ENCODE assay signal across 22 mouse cellular contexts in genomic region chr2:59253435-59253834, GRCm38 (mm10).
DNase-seq lines count a peak whose midpoint lies in the region; ATAC-seq and TF ChIP-seq lines count a peak whose summit lies in the region.
"Had no signal": no experiment of that assay in that cellular context is flagged by ENCODE, and none has a peak within 500 bp of the region (broad histone marks: within the 10 kb centered on the region; RNA-seq: fewer than 3 reads in every experiment).

No protein-coding gene starts in this region.

- no peak overlapping the region for H3K9ac ChIP-seq in liver, adult 2 months (ENCODE audit: low read depth, low read length)
- H3K9ac ChIP-seq in liver, postnatal 0 days (replicated peaks): no peak overlapping the region
- H3K9ac ChIP-seq: embryonic facial prominence, embryonic 15.5 days; forebrain, embryonic 15.5 days; heart, embryonic 13.5 days; hindbrain, embryonic 12.5 days had no signal

- TF ChIP-seq EP300 in liver, postnatal 0 days (IDR thresholded peaks at IDR 0.05; ENCODE audit: low read depth): no peak

- peaks cover 1% of the 10 kb centered on the region; the same call in 1 of the 2 replicates for H3K4me1 ChIP-seq in kidney, adult 2 months (ENCODE audit: control insufficient read depth, insufficient read depth, low read length)
- H3K4me1 ChIP-seq in liver, adult 2 months (ENCODE audit: control insufficient read depth, insufficient read depth, low read length): peaks cover 4% of the 10 kb centered on the region; the same call in 1 of the 2 replicates
- H3K4me1 ChIP-seq in liver, postnatal 0 days (ENCODE audit: insufficient read depth): no peaks in the 10 kb centered on the region
- H3K4me1 ChIP-seq: hindbrain, embryonic 12.5 days had no signal

- no peaks in the 10 kb centered on the region for H3K9me3 ChIP-seq in liver, postnatal 0 days (ENCODE audit: low read length)
- H3K9me3 ChIP-seq: embryonic facial prominence, embryonic 15.5 days; forebrain, embryonic 15.5 days; heart, embryonic 13.5 days; hindbrain, embryonic 12.5 days had no signal

- TF ChIP-seq CTCF in kidney, adult 2 months (conservative IDR thresholded peaks at IDR 0.05; ENCODE audit: insufficient read depth, insufficient read length, low read depth, low read length): no peak
- TF ChIP-seq CTCF in liver, adult 2 months (IDR thresholded peaks at IDR 0.05; ENCODE audit: low read depth, low read length): no peak
- no peak for TF ChIP-seq CTCF in liver, postnatal 0 days (IDR thresholded peaks at IDR 0.05; ENCODE audit: low read depth)

- no peak for ATAC-seq in liver, postnatal 0 days
- ATAC-seq: forebrain, embryonic 15.5 days; hindbrain, embryonic 16.5 days had no signal

- H3K27ac ChIP-seq in kidney, adult 2 months (ENCODE audit: insufficient read depth, low read depth, low read length): no peak overlapping the region
- no peak overlapping the region for H3K27ac ChIP-seq in liver, adult 2 months (replicated peaks; ENCODE audit: insufficient read depth, low read depth, low read length)
- no peak overlapping the region for H3K27ac ChIP-seq in liver, postnatal 0 days (ENCODE audit: low read depth)
- H3K27ac ChIP-seq: embryonic facial prominence, embryonic 15.5 days; forebrain, embryonic 15.5 days; gastrocnemius, adult 2 months; heart, embryonic 13.5 days; hindbrain, embryonic 12.5 days had no signal

- no peak overlapping the region for H3K4me2 ChIP-seq in liver, postnatal 0 days (ENCODE audit: low read depth, low read length)
- H3K4me2 ChIP-seq: embryonic facial prominence, embryonic 15.5 days; forebrain, embryonic 15.5 days; heart, embryonic 13.5 days; hindbrain, embryonic 12.5 days had no signal

- no peak for TF ChIP-seq POLR2A in kidney, adult 2 months (IDR thresholded peaks at IDR 0.05; ENCODE audit: low read depth, low read length)
- TF ChIP-seq POLR2A in liver, adult 2 months (IDR thresholded peaks at IDR 0.05; ENCODE audit: extremely low read depth, insufficient read depth, low read length): no peak

- H3K79me2 ChIP-seq in liver, adult 2 months (ENCODE audit: control insufficient read depth, insufficient read depth, low read length): peaks cover 14% of the 10 kb centered on the region

- WGBS in kidney, adult 2 months: 49% methylated on average over 3 of the region's 3 CpGs
- 51% methylated on average over 3 of the region's 3 CpGs for WGBS in liver, adult 2 months
- WGBS in liver, postnatal 0 days (ENCODE audit: insufficient replicate concordance): 87% methylated on average over 3 of the region's 3 CpGs

- H3K4me3 ChIP-seq in kidney, adult 2 months (ENCODE audit: insufficient read depth, low read depth, low read length): no peak overlapping the region
- no peak overlapping the region for H3K4me3 ChIP-seq in liver, adult 2 months (ENCODE audit: insufficient read depth, low read depth, low read length)
- no peak overlapping the region for H3K4me3 ChIP-seq in liver, postnatal 0 days (ENCODE audit: low read depth, low read length)
- H3K4me3 ChIP-seq: embryonic facial prominence, embryonic 15.5 days; erythroblast, embryonic 14.5 days; forebrain, embryonic 15.5 days; gastrocnemius, adult 2 months; heart, embryonic 13.5 days; hindbrain, embryonic 12.5 days had no signal

- no peaks in the 10 kb centered on the region for H3K27me3 ChIP-seq in kidney, adult 2 months (replicated peaks; ENCODE audit: control insufficient read depth, insufficient read depth, low read length)
- H3K27me3 ChIP-seq in liver, adult 2 months (ENCODE audit: control insufficient read depth, insufficient read depth, low read length): no peaks in the 10 kb centered on the region
- no peaks in the 10 kb centered on the region for H3K27me3 ChIP-seq in liver, postnatal 0 days (ENCODE audit: insufficient read depth, low read length)
- H3K27me3 ChIP-seq: embryonic facial prominence, embryonic 15.5 days; forebrain, embryonic 15.5 days; heart, embryonic 13.5 days; hindbrain, embryonic 12.5 days had no signal

- H3K36me3 ChIP-seq in kidney, adult 2 months (ENCODE audit: control insufficient read depth, insufficient read depth, low read length): no peaks in the 10 kb centered on the region
- no peaks in the 10 kb centered on the region for H3K36me3 ChIP-seq in liver, adult 2 months (ENCODE audit: control insufficient read depth, insufficient read depth, low read length)
- no peaks in the 10 kb centered on the region for H3K36me3 ChIP-seq in liver, postnatal 0 days (replicated peaks; ENCODE audit: insufficient read depth, low read length)
- H3K36me3 ChIP-seq: embryonic facial prominence, embryonic 15.5 days; forebrain, embryonic 15.5 days; hindbrain, embryonic 12.5 days had no signal

- DNase-seq in kidney, adult 2 months: peak; percentile 68
- DNase-seq in kidney, postnatal 25 days: no peak
- peak; percentile 39 for DNase-seq in layer of hippocampus, adult 11-12 months (ENCODE audit: low spot score)
- DNase-seq in layer of hippocampus, postnatal 10 days (ENCODE audit: low spot score in 2 of 2): no peak
- DNase-seq in liver, adult 2 months (ENCODE audit: extremely low read depth, low read depth, low spot score): peak; percentile 39
- no peak for DNase-seq in liver, postnatal 0 days
- no peak for DNase-seq in Muller cell, postnatal 12 days (ENCODE audit: inconsistent ontology term)
- DNase-seq: adrenal gland, adult 8-10 months; adrenal gland, postnatal 36 days; cerebellum, adult 11 months; cerebellum, adult 8-10 months; cerebellum, postnatal 14 days; embryo, embryonic 11 days; gastrocnemius, adult 2 months; gastrocnemius, postnatal 25 days; heart, postnatal 4 days had no signal

Comparison
In these comparisons a context has a peak if more than half of its experiments do, and no peak if none do; other contexts are left out.
1. DNase-seq: peak in kidney, adult 2 months (single experiment), layer of hippocampus, adult 11-12 months (single experiment) and liver, adult 2 months (single experiment); none in kidney, postnatal 25 days (0 of 2), layer of hippocampus, postnatal 10 days (0 of 2), liver, postnatal 0 days (single experiment) and Muller cell, postnatal 12 days (single experiment).